Mouse (Mus musculus): Measurements from ENCODE around the gene Alkbh6.

DNA sequence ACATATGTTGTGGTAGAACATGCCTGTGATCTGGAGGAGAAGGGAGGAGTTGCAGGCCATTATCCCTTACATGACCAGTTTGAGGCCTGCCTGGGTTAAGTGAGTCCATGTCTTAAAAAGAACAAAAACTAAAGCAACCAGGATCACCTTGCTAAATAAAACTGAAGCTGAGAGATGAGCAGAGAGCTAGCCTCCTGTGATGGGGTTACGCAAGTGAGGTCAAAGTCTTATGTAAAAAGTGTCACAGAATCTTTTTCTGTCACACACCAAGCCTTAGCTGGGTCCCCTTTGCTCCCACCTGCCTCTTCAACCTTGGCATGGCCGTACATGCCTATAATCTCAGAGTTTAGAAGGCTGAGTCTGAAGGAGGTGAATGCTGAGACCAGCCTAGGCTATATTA, 12.4 kb downstream of the Alkbh6 start:
- TF ChIP-seq CTCF (conservative IDR thresholded peaks at IDR 0.05; ENCODE audit: insufficient read depth, insufficient read length, low read depth, low read length) (no peak), POLR2A (IDR thresholded peaks at IDR 0.05; ENCODE audit: low read depth, low read length) (no peak)

Measured in kidney, adult 2 months (tissue).